Mouse (Mus musculus): ENCODE results near the gene Gm9803. TPM values are rescaled to one million over a fixed set of nuclear protein-coding genes. Genes with fewer than 3 reads are reported as not detected.

Gene Gm9803
- polyA plus RNA-seq, 1 experiment: 18.4 TPM

DNA sequence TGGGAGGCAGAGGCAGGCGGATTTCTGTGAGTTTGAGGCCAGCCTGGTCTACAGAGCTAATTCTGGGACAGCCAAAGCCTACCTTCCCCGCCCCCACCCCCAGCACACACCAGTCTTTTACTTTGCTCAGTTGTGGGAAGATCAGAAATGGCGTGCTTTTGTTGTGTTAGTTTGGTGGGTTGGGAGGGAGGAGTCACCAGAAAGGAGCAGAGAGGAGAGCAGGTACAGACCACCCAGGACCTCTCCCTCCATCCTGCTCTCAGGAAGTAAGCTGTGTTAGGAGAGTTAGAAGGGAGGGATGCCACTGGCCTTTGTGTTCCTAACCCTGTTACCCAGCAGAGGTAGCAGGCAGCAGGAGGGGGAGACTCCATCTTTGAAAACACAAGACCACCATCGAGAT lies 16.8 kb upstream of the Gm9803 start:
- H3K4me1 ChIP-seq (ENCODE audit: control insufficient read depth, insufficient read depth, low read length): peaks cover 9% of the 10 kb centered on the region
- no peak for TF ChIP-seq POLR2A (IDR thresholded peaks at IDR 0.05; ENCODE audit: borderline replicate concordance, low read depth, low read length)
- no peak for TF ChIP-seq CTCF (IDR thresholded peaks at IDR 0.05; ENCODE audit: low read depth, low read length)
- no peak overlapping the region for H3K4me3 ChIP-seq (ENCODE audit: insufficient read depth, low read length)
- no peak overlapping the region for H3K27ac ChIP-seq (ENCODE audit: insufficient read depth, low read depth, low read length)

DNA sequence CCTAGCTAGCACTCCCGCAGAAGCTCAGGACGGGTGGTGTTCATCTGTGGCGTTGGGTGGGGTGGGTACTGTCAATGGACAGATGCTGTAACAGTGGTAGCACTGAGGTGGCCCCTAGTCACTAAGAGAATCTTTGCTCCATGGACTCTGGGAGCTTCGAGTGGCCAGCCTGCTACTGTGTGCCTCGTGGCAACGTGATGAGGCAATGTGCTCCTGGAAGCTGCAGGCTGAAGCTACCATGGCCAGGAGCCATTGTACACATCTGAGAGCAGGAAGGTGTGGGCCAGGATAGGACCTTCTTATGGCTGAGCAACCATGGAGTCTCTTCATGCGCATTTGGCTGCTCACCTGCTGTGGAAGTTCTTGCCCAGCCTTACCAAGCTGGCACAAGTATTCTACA lies 14.7 kb upstream of the Gm9803 start:
- Histone ChIP-seq H3K4me3 (ENCODE audit: insufficient read depth, low read length) (no peak overlapping the region), H3K27ac (ENCODE audit: insufficient read depth, low read depth, low read length) (no peak overlapping the region), H3K4me1 (ENCODE audit: control insufficient read depth, insufficient read depth, low read length) (peaks cover 3% of the 10 kb centered on the region)
- TF ChIP-seq POLR2A (IDR thresholded peaks at IDR 0.05; ENCODE audit: borderline replicate concordance, low read depth, low read length) (no peak), CTCF (IDR thresholded peaks at IDR 0.05; ENCODE audit: low read depth, low read length) (no peak)

DNA sequence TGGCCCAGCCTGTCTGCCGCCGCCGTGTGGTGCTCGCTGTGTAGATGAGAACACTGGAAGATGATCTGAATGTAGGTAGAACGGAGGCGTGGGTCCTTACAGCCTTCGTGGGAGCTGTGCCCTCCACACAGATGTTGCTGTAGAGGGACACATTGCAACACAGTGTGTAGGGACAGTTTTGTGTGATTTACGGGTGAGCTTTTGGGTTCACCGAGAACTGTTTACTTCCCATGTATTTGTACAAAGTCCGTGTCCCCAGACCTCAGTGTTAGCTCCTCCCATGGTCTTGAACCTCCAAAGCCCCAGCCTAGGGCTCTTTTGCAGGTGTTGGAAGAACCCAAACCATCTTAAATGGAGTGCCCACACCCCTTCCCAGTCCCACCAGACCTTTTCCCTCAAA lies 10.9 kb upstream of the Gm9803 start:
- H3K4me3 ChIP-seq (ENCODE audit: insufficient read depth, low read length): no peak overlapping the region
- no peak overlapping the region for H3K27ac ChIP-seq (ENCODE audit: insufficient read depth, low read depth, low read length)
- TF ChIP-seq CTCF (IDR thresholded peaks at IDR 0.05; ENCODE audit: low read depth, low read length) (no peak), POLR2A (IDR thresholded peaks at IDR 0.05; ENCODE audit: borderline replicate concordance, low read depth, low read length) (no peak)
- H3K4me1 ChIP-seq (ENCODE audit: control insufficient read depth, insufficient read depth, low read length): no peaks in the 10 kb centered on the region

DNA sequence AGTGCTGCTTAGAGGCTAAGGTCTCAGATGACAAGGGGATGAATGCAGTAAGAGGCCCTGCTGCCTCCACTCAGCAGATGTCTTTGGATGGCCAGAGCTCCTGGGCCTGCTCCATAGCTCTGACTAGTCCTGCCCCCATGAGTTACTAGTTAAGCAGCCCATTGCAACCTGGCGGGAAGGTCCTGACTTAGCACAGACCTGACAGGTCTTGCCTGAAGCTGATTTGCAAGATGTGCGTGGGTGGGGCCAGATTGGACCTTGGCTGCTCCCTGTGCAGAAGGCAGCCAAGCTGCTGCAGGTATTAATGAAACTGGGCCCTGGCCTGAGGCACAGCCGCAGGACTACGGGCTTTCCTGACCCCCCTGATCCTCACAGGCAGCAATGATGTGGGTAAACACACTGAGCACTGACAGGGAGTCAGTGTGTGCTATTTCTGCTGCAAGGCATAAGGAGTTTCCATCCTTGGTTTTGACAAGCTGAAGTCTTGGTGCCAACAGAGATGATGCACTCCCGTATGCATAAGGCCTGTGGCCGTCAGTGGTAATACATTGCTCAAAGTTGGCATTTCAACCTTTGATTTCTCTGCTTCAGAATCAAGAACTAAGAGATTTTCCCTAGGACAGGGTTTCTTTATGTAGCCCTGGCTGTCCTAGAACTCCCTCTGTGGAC lies 6.8 kb upstream of the Gm9803 start:
- no peak overlapping the region for H3K4me3 ChIP-seq (ENCODE audit: insufficient read depth, low read length)
- no peak for TF ChIP-seq POLR2A (IDR thresholded peaks at IDR 0.05; ENCODE audit: borderline replicate concordance, low read depth, low read length)
- no peak for TF ChIP-seq CTCF (IDR thresholded peaks at IDR 0.05; ENCODE audit: low read depth, low read length)
- H3K27ac ChIP-seq (ENCODE audit: insufficient read depth, low read depth, low read length): no peak overlapping the region
- H3K4me1 ChIP-seq (ENCODE audit: control insufficient read depth, insufficient read depth, low read length): no peaks in the 10 kb centered on the region

DNA sequence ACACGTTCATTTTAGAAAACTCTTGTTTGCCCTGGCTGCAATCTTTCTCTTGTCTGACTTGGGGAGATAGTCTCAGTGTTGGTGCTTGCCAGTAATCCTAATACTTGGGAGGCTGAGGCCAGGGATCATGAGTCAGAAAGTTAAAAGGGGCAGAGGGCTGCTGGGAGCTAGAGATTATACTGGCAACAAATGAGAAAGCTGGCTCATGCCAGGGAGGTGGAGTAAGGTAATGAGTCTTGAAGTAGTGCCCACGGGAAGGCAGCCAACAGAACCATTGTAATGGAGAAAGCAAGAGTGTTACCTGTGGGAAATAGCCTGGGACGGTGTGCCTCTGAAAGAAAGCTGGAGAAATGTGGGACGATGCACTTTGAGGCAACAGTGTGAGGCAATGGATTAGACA lies 6.0 kb upstream of the Gm9803 start:
- no peaks in the 10 kb centered on the region for H3K4me1 ChIP-seq (ENCODE audit: control insufficient read depth, insufficient read depth, low read length)
- no peak overlapping the region for H3K27ac ChIP-seq (ENCODE audit: insufficient read depth, low read depth, low read length)
- TF ChIP-seq POLR2A (IDR thresholded peaks at IDR 0.05; ENCODE audit: borderline replicate concordance, low read depth, low read length) (no peak), CTCF (IDR thresholded peaks at IDR 0.05; ENCODE audit: low read depth, low read length) (no peak)
- H3K4me3 ChIP-seq (ENCODE audit: insufficient read depth, low read length): no peak overlapping the region

DNA sequence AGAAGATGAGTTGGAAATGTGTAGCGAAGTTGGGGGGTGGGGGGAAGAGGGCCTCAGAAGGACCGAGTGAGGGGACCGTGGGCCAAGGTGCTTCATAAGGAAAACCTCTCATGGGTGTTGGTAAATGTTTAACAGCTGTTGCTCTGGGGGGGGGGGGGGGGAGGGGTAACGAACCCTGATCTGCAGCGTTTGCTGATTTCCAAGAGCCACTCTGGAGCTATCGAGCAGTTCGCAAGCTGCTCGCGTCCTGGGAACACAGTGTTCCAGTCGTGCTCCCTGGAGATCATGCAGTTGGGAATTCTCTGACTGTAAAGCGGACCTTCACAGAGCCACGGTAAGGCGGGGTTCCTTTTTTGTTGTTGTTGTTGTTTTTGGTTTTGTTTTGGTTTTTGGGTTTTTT lies 5.5 kb upstream of the Gm9803 start:
- no peak overlapping the region for H3K4me3 ChIP-seq (ENCODE audit: insufficient read depth, low read length)
- TF ChIP-seq CTCF (IDR thresholded peaks at IDR 0.05; ENCODE audit: low read depth, low read length): no peak
- no peak for TF ChIP-seq POLR2A (IDR thresholded peaks at IDR 0.05; ENCODE audit: borderline replicate concordance, low read depth, low read length)
- H3K27ac ChIP-seq (ENCODE audit: insufficient read depth, low read depth, low read length): no peak overlapping the region
- H3K4me1 ChIP-seq (ENCODE audit: control insufficient read depth, insufficient read depth, low read length): no peaks in the 10 kb centered on the region

DNA sequence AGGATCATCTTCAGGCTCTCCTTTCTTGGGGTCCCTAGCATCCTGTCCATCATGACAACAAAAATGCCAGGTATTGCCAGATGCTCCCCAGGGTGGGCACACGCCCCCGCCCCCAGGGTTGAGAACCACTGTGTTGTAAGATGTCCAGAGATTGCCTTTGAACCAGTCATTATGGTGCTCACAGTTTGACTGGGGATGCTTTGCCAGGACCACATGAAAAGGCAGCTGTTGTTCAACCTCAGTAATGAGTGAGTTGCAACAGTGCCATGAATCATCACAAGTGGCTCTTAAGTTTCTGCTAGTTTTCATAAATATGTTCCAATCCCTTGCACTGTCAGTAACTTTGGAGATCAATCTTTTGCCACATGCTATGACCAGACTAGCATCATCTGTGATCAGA lies 3.9 kb upstream of the Gm9803 start:
- TF ChIP-seq POLR2A (IDR thresholded peaks at IDR 0.05; ENCODE audit: borderline replicate concordance, low read depth, low read length): no peak
- no peak for TF ChIP-seq CTCF (IDR thresholded peaks at IDR 0.05; ENCODE audit: low read depth, low read length)
- Histone ChIP-seq H3K27ac (ENCODE audit: insufficient read depth, low read depth, low read length) (no peak overlapping the region), H3K4me3 (ENCODE audit: insufficient read depth, low read length) (no peak overlapping the region), H3K4me1 (ENCODE audit: control insufficient read depth, insufficient read depth, low read length) (no peaks in the 10 kb centered on the region)

DNA sequence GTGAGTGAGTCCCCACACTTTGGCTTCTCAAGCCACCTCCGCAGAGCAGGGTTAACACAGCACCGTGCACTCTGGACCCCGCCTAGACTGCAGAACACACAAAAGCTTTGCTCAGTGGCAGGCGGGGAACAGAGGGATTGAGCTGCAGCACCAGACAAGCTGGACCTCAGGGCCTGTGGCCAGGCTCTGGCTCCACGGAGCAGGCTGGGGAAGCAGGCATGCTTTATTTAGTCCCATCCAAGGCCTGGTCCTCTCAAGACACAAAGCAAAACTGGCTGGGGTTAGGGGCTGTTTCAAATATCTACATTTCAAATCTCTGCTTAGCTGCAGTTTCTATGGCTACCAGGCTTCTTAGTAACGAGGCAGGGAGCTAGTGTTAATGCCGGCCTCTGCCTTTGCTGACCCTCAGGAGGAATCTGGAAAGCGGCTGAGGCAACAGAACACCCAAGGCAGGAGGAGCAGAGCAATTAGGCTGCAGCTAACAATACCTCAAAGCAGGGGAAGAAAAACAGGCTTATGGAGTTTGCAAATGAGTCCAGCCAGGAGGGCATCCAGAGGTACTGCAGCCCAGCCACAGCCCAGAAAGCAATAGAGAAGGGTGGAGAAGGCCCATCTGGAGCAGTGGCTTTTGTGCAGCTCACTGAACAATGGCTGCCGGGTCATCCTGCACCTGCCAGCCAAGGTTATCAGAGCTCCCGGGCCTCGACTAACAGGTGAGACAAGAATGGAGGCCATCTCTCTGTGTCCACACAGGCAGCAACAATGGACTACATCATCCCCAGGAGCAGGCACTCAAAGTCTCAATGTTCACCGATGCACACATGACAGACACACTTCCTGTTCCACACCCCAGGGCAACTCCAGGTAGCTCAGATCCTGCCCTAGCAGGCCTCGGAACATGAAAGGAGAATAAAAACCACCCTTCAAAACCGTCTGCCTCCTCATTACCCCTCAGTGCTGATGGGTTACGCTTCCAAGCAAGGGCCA lies 3.7 kb downstream of the Gm9803 start:
- TF ChIP-seq POLR2A (IDR thresholded peaks at IDR 0.05; ENCODE audit: borderline replicate concordance, low read depth, low read length) (no peak), CTCF (IDR thresholded peaks at IDR 0.05; ENCODE audit: low read depth, low read length) (no peak)
- H3K4me3 ChIP-seq (ENCODE audit: insufficient read depth, low read length): no peak overlapping the region
- H3K27ac ChIP-seq (ENCODE audit: insufficient read depth, low read depth, low read length): 0 out of 2 replicates have a peak overlapping the region, but pooled peaks have one; percentile 11
- peaks cover 10% of the 10 kb centered on the region for H3K4me1 ChIP-seq (ENCODE audit: control insufficient read depth, insufficient read depth, low read length)

DNA sequence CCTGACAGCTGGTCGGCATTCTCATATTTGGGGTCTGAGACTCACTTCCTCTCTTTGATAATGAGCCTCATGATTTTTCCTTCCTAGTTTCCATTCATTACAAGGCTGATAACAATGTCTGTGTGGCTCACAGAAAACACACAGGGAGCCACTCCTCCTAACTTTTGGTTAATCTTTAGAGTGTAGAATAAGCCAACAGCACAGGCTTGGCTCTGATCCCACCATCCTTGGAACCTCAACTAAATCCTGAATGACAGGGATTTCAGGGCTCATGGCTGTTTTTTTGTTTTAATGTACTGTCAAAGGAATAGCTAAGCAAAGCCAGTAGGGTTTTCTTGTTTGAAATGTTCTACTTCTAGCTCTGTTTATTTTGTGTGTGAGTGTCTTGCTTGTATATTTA lies 10.5 kb downstream of the Gm9803 start:
- H3K27ac ChIP-seq (ENCODE audit: insufficient read depth, low read depth, low read length): no peak overlapping the region
- peaks cover 4% of the 10 kb centered on the region for H3K4me1 ChIP-seq (ENCODE audit: control insufficient read depth, insufficient read depth, low read length)
- no peak overlapping the region for H3K4me3 ChIP-seq (ENCODE audit: insufficient read depth, low read length)
- TF ChIP-seq POLR2A (IDR thresholded peaks at IDR 0.05; ENCODE audit: borderline replicate concordance, low read depth, low read length): no peak
- TF ChIP-seq CTCF (IDR thresholded peaks at IDR 0.05; ENCODE audit: low read depth, low read length): no peak

DNA sequence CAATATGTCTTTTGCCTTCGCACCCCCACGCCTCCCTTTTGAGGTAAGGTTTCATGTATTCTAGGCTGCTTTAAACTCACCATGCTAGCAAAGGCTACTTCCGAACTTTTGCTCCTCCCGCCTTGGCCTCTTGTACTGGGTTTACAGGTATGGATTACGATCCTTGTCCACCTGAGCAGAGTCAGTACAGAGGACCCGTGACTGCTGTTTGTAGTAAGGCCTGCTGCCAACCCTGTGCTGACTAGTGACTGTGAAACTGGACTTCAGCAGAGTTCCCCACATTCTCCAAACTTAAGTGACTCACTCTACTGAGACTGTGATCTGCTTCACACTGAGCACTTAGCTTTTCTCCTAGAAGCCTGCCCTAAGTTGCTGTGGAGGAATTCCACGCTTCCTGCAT lies 13.8 kb downstream of the Gm9803 start:
- H3K27ac ChIP-seq (ENCODE audit: insufficient read depth, low read depth, low read length): no peak overlapping the region
- no peak overlapping the region for H3K4me3 ChIP-seq (ENCODE audit: insufficient read depth, low read length)
- H3K4me1 ChIP-seq (ENCODE audit: control insufficient read depth, insufficient read depth, low read length): peaks cover 9% of the 10 kb centered on the region
- no peak for TF ChIP-seq CTCF (IDR thresholded peaks at IDR 0.05; ENCODE audit: low read depth, low read length)
- TF ChIP-seq POLR2A (IDR thresholded peaks at IDR 0.05; ENCODE audit: borderline replicate concordance, low read depth, low read length): no peak

Data from bone marrow macrophage, adult 2 months (primary cell).